Mouse (Mus musculus) forebrain, embryonic 13.5 days (tissue): ENCODE measurements around the gene Plscr3. TPM values are rescaled to one million over a fixed set of nuclear protein-coding genes. Genes with fewer than 3 reads are reported as not detected.

ENCODE experiments used
- microRNA-seq: library from miRNA; unstranded; fragments of <30 nt; microRNA quantifications from one replicate; pipeline ENCODE4, GENCODE M21; 2016
- polyA plus RNA-seq: library from polyadenylated mRNA; unstranded; fragments of >200 nt; fragmentation: Nextera tagmentation; extraction: Ambion mirVana; gene quantifications from 2 replicates; pipeline ENCODE4 v1.2.1, GENCODE M21; 2015

The Plscr3 gene
- polyA plus RNA-seq, 1 experiment from 2014 or later, result 44.1 TPM

Small RNA genes within 50 kb of the gene (microRNA-seq; reads per million reads assigned to microRNA genes)
- not detected for gene Mir6924

Other genes starting within 250 kb of the Plscr3 start
- gene Atp1b2, start 240.4 kb upstream of the Plscr3 start, polyA plus RNA-seq, result 12.7 and 14.0 TPM in 2 replicates
- not detected in 2 replicates for gene Shbg, start 228.5 kb upstream of the Plscr3 start, polyA plus RNA-seq
- 20.6 and 22.7 TPM in 2 replicates for gene Sat2, start 224.4 kb upstream of the Plscr3 start, polyA plus RNA-seq
- gene Fxr2, start 213.4 kb upstream of the Plscr3 start, polyA plus RNA-seq, result 38.7 and 42.2 TPM in 2 replicates
- not detected in 2 replicates for gene Sox15, start 191.1 kb upstream of the Plscr3 start, polyA plus RNA-seq
- gene Mpdu1, start 183.7 kb upstream of the Plscr3 start, polyA plus RNA-seq, result 89.4 and 95.2 TPM in 2 replicates
- gene Cd68, start 180.2 kb upstream of the Plscr3 start, polyA plus RNA-seq, result 4.4 and 5.2 TPM in 2 replicates
- 654 and 701 TPM in 2 replicates for gene Eif4a1, start 174.0 kb upstream of the Plscr3 start, polyA plus RNA-seq
- gene Senp3, start 164.3 kb upstream of the Plscr3 start, polyA plus RNA-seq, result 93.7 and 99.6 TPM in 2 replicates
- gene Tnfsf13, start 160.6 kb upstream of the Plscr3 start, polyA plus RNA-seq, result 0.15 and 0.43 TPM in 2 replicates
- 1.00 and 1.1 TPM in 2 replicates for gene Tnfsf12, start 150.5 kb upstream of the Plscr3 start, polyA plus RNA-seq
- gene Tnfsfm13, start 150.3 kb upstream of the Plscr3 start, polyA plus RNA-seq, result 0.45 and 0.87 TPM in 2 replicates
- gene Polr2a, start 87.7 kb upstream of the Plscr3 start, polyA plus RNA-seq, result 23.2 and 24.1 TPM in 2 replicates
- gene Slc35g3, start 84.4 kb upstream of the Plscr3 start, polyA plus RNA-seq, result 0.26 and 0.58 TPM in 2 replicates
- gene Zbtb4, start 80.5 kb upstream of the Plscr3 start, polyA plus RNA-seq, result 1.6 and 1.8 TPM in 2 replicates
- gene Chrnb1, start 50.4 kb upstream of the Plscr3 start, polyA plus RNA-seq, result 1.5 TPM in 2 replicates
- 3.3 and 3.8 TPM in 2 replicates for gene Fgf11, start 44.5 kb upstream of the Plscr3 start, polyA plus RNA-seq
- gene Tmem102, start 40.8 kb upstream of the Plscr3 start, polyA plus RNA-seq, result 0.39 and 1.00 TPM in 2 replicates
- not detected in 2 replicates for gene Gm39566, start 31.1 kb upstream of the Plscr3 start, polyA plus RNA-seq
- not detected in 2 replicates for gene Spem2, start 27.9 kb upstream of the Plscr3 start, polyA plus RNA-seq
- 0.37 and 0.52 TPM in 2 replicates for gene Spem1, start 24.2 kb upstream of the Plscr3 start, polyA plus RNA-seq
- 16.6 and 17.0 TPM in 2 replicates for gene Nlgn2, start 8.6 kb upstream of the Plscr3 start, polyA plus RNA-seq
- 340 and 360 TPM in 2 replicates for gene Tmem256, start 7.9 kb upstream of the Plscr3 start, polyA plus RNA-seq
- gene Tnk1, start 12.4 kb downstream of the Plscr3 start, polyA plus RNA-seq, result 0.09 and 0.20 TPM in 2 replicates
- not detected in 2 replicates for gene Tmem95, start 31.6 kb downstream of the Plscr3 start, polyA plus RNA-seq
- 1.3 and 1.4 TPM in 2 replicates for gene Kctd11, start 35.0 kb downstream of the Plscr3 start, polyA plus RNA-seq
- gene Acap1, start 49.2 kb downstream of the Plscr3 start, polyA plus RNA-seq, result 0.28 and 0.34 TPM in 2 replicates
- 19.1 and 20.3 TPM in 2 replicates for gene 2810408A11Rik, start 54.6 kb downstream of the Plscr3 start, polyA plus RNA-seq
- gene Neurl4, start 54.7 kb downstream of the Plscr3 start, polyA plus RNA-seq, result 15.5 and 20.2 TPM in 2 replicates
- 90.1 and 93.2 TPM in 2 replicates for gene Gps2, start 67.5 kb downstream of the Plscr3 start, polyA plus RNA-seq
- gene Eif5a, start 75.6 kb downstream of the Plscr3 start, polyA plus RNA-seq, result 1,467 and 1,510 TPM in 2 replicates
- 4.5 and 6.0 TPM in 2 replicates for gene Ybx2, start 89.4 kb downstream of the Plscr3 start, polyA plus RNA-seq
- 9.3 and 12.6 TPM in 2 replicates for gene Slc2a4, start 101.8 kb downstream of the Plscr3 start, polyA plus RNA-seq
- gene Cldn7, start 118.4 kb downstream of the Plscr3 start, polyA plus RNA-seq, result 0.59 and 1.4 TPM in 2 replicates
- gene Ctdnep1, start 134.8 kb downstream of the Plscr3 start, polyA plus RNA-seq, result 21.1 and 24.3 TPM in 2 replicates
- gene Elp5, start 136.1 kb downstream of the Plscr3 start, polyA plus RNA-seq, result 157 and 164 TPM in 2 replicates
- 598 and 670 TPM in 2 replicates for gene Gabarap, start 144.8 kb downstream of the Plscr3 start, polyA plus RNA-seq
- 78.5 and 79.9 TPM in 2 replicates for gene Phf23, start 149.4 kb downstream of the Plscr3 start, polyA plus RNA-seq
- 31.8 and 35.4 TPM in 2 replicates for gene Dvl2, start 154.2 kb downstream of the Plscr3 start, polyA plus RNA-seq
- gene Acadvl, start 169.0 kb downstream of the Plscr3 start, polyA plus RNA-seq, result 48.7 and 51.3 TPM in 2 replicates
- gene Dlg4, start 170.6 kb downstream of the Plscr3 start, polyA plus RNA-seq, result 26.2 and 31.1 TPM in 2 replicates
- 0.37 and 0.59 TPM in 2 replicates for gene Asgr1, start 207.7 kb downstream of the Plscr3 start, polyA plus RNA-seq
- not detected in 2 replicates for gene Asgr2, start 246.3 kb downstream of the Plscr3 start, polyA plus RNA-seq